In the genomic region with DNA sequence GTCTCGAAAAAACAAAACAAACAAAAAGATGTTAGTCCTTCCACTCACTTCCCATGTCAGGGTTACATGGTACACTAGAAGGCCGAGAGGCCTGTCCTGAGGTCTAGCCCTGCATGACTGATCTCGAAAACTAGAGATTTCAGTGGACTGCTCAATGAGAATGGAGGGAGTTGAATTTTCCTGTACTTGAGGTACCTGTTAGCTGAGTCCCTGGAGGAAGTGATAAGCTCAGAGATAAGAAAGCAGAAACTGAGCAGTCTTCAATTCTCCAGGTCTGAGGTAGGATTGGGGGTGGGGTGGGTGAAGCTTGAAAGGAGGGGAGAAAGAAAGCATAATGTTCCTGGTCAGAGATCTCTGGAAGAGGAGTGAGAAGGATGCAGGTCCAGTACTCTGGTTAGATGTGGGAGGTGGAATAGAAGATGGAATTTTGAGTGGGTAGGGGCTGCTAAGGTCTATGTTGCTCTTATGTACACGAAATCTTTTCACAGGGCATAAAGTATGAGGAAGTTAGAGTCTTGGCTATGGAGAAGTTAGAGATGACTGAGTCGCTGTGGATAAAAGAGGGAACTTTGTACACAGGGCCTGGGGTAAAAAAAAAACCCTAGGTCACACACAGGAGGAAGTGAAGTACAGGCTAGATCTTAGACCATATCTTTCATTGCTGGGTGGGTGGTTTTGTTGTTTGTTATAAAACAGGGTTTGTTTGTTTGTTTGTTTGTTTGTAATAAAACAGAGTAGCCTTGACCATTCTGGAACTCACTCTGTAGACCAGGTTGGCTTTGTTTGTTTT, we compare ENCODE assay signal across 13 mouse cellular contexts. TPM values are rescaled to one million over a fixed set of nuclear protein-coding genes. Genes with fewer than 3 reads are reported as not detected.
DNase-seq lines count a peak whose midpoint lies in the region; ATAC-seq and TF ChIP-seq lines count a peak whose summit lies in the region.
"Had no signal": no experiment of that assay in that cellular context is flagged by ENCODE, and none has a peak within 500 bp of the region (broad histone marks: within the 10 kb centered on the region; RNA-seq: fewer than 3 reads in every experiment).

No protein-coding gene starts in this region.

- no peak overlapping the region for H3K4me2 ChIP-seq in liver, embryonic 16.5 days (ENCODE audit: low read depth, low read length)
- H3K4me2 ChIP-seq in liver, embryonic 11.5 days: no peak overlapping the region
- H3K4me2 ChIP-seq in intestine, embryonic 16.5 days (ENCODE audit: low read depth, low read length): peak overlapping the region; percentile 14; the same call in 1 of the 2 replicates
- peak overlapping the region; percentile 27; the same call in 1 of the 2 replicates for H3K4me2 ChIP-seq in stomach, embryonic 16.5 days (ENCODE audit: low read depth, low read length)
- no peak overlapping the region for H3K4me2 ChIP-seq in forebrain, embryonic 12.5 days

- no peaks in the 10 kb centered on the region for H3K27me3 ChIP-seq in liver, embryonic 16.5 days (ENCODE audit: control insufficient read depth, insufficient read depth, low read depth, low read length)
- 0 out of 2 replicates have a peak, but pooled peaks cover 2% of the 10 kb centered on the region for H3K27me3 ChIP-seq in liver, embryonic 11.5 days (replicated peaks; ENCODE audit: control insufficient read depth, insufficient read depth, low read length)
- no peaks in the 10 kb centered on the region for H3K27me3 ChIP-seq in intestine, embryonic 16.5 days (replicated peaks; ENCODE audit: control insufficient read depth, insufficient read depth, low read length)
- H3K27me3 ChIP-seq in stomach, embryonic 16.5 days (ENCODE audit: control insufficient read depth, insufficient read depth, low read length): no peaks in the 10 kb centered on the region
- H3K27me3 ChIP-seq in forebrain, embryonic 12.5 days: peaks cover 4% of the 10 kb centered on the region; the same call in 1 of the 2 replicates

- TF ChIP-seq CTCF in bone marrow macrophage, adult 2 months (IDR thresholded peaks at IDR 0.05; ENCODE audit: low read depth, low read length): no peak

- no peak for TF ChIP-seq POLR2A in bone marrow macrophage, adult 2 months (IDR thresholded peaks at IDR 0.05; ENCODE audit: borderline replicate concordance, low read depth, low read length)

- intact Hi-C loops in left cerebral cortex, postnatal 25 days (cut with DNase I): no loop called here

- ATAC-seq in liver, embryonic 16.5 days (ENCODE audit: low read depth): no peak
- no peak for ATAC-seq in liver, embryonic 11.5 days (replicated peaks; ENCODE audit: low FRiP score)
- 0 out of 2 replicates have a peak, but pooled peaks have one; percentile 5 for ATAC-seq in intestine, embryonic 16.5 days
- no peak for ATAC-seq in stomach, embryonic 16.5 days (ENCODE audit: insufficient read depth, low FRiP score)
- no peak for ATAC-seq in forebrain, embryonic 12.5 days (ENCODE audit: low FRiP score)
- ATAC-seq: midbrain, embryonic 16.5 days had no signal

- no peak for DNase-seq in liver, embryonic 11.5 days (ENCODE audit: low spot score)
- DNase-seq in left cerebral cortex, postnatal 25 days (ENCODE audit: low spot score in 2 of 2): no peak
- DNase-seq: embryo, embryonic 11 days; right cerebral cortex, postnatal 25 days had no signal

- H3K36me3 ChIP-seq in liver, embryonic 16.5 days (ENCODE audit: control insufficient read depth, insufficient read depth): peaks cover 6% of the 10 kb centered on the region; the same call in 1 of the 2 replicates
- H3K36me3 ChIP-seq in liver, embryonic 11.5 days (ENCODE audit: control insufficient read depth, insufficient read depth, low read length): no peaks in the 10 kb centered on the region
- H3K36me3 ChIP-seq in intestine, embryonic 16.5 days (ENCODE audit: control insufficient read depth, insufficient read depth, low read length): peaks cover 16% of the 10 kb centered on the region
- H3K36me3 ChIP-seq in stomach, embryonic 16.5 days (ENCODE audit: control insufficient read depth, insufficient read depth, low read length): peaks cover 42% of the 10 kb centered on the region
- H3K36me3 ChIP-seq in forebrain, embryonic 12.5 days (replicated peaks): peaks cover 35% of the 10 kb centered on the region
- H3K36me3 ChIP-seq: G1E had no signal

- H3K9ac ChIP-seq in liver, embryonic 16.5 days (ENCODE audit: low read depth, low read length): no peak overlapping the region
- H3K9ac ChIP-seq in liver, embryonic 11.5 days (ENCODE audit: low read depth, low read length): no peak overlapping the region
- H3K9ac ChIP-seq in intestine, embryonic 16.5 days (ENCODE audit: low read depth, low read length): no peak overlapping the region
- no peak overlapping the region for H3K9ac ChIP-seq in stomach, embryonic 16.5 days (ENCODE audit: low read length)
- no peak overlapping the region for H3K9ac ChIP-seq in forebrain, embryonic 12.5 days

- 28% methylated on average over 5 of the region's 5 CpGs for WGBS in liver, embryonic 16.5 days (ENCODE audit: insufficient replicate concordance)
- 58% methylated on average over 5 of the region's 5 CpGs for WGBS in liver, embryonic 11.5 days
- WGBS in intestine, embryonic 16.5 days: 74% methylated on average over 5 of the region's 5 CpGs
- 62% methylated on average over 5 of the region's 5 CpGs for WGBS in stomach, embryonic 16.5 days
- WGBS in forebrain, embryonic 12.5 days: 94% methylated on average over 5 of the region's 5 CpGs

- peak overlapping the region; percentile 53; the same call in 1 of the 2 replicates for H3K27ac ChIP-seq in liver, embryonic 16.5 days (ENCODE audit: low read length)
- H3K27ac ChIP-seq in liver, embryonic 11.5 days (ENCODE audit: low read depth, low read length): no peak overlapping the region
- peak overlapping the region; percentile 77 for H3K27ac ChIP-seq in bone marrow macrophage, adult 2 months (ENCODE audit: insufficient read depth, low read depth, low read length)
- peak overlapping the region; percentile 74 for H3K27ac ChIP-seq in intestine, embryonic 16.5 days (ENCODE audit: low read length)
- H3K27ac ChIP-seq in stomach, embryonic 16.5 days (ENCODE audit: low read length): peak overlapping the region; percentile 76
- H3K27ac ChIP-seq in forebrain, embryonic 12.5 days: no peak overlapping the region
- H3K27ac ChIP-seq: heart, embryonic 10.5 days had no signal

- peaks cover 5% of the 10 kb centered on the region for H3K4me1 ChIP-seq in liver, embryonic 16.5 days (ENCODE audit: control insufficient read depth, low read depth, low read length)
- peaks cover 13% of the 10 kb centered on the region for H3K4me1 ChIP-seq in liver, embryonic 11.5 days (replicated peaks; ENCODE audit: control insufficient read depth, insufficient read depth, low read length)
- peaks cover 51% of the 10 kb centered on the region for H3K4me1 ChIP-seq in bone marrow macrophage, adult 2 months (ENCODE audit: control insufficient read depth, insufficient read depth, low read length)
- peaks cover 29% of the 10 kb centered on the region for H3K4me1 ChIP-seq in intestine, embryonic 16.5 days (ENCODE audit: control insufficient read depth, insufficient read depth, low read length)
- peaks cover 65% of the 10 kb centered on the region for H3K4me1 ChIP-seq in stomach, embryonic 16.5 days (ENCODE audit: control insufficient read depth, insufficient read depth, low read length)
- peaks cover 17% of the 10 kb centered on the region for H3K4me1 ChIP-seq in forebrain, embryonic 12.5 days

- no peak overlapping the region for H3K4me3 ChIP-seq in liver, embryonic 16.5 days (ENCODE audit: low read depth, low read length)
- H3K4me3 ChIP-seq in liver, embryonic 11.5 days (ENCODE audit: low read depth, low read length): no peak overlapping the region
- no peak overlapping the region; the same call in 1 of the 2 replicates for H3K4me3 ChIP-seq in bone marrow macrophage, adult 2 months (ENCODE audit: insufficient read depth, low read length)
- H3K4me3 ChIP-seq in intestine, embryonic 16.5 days (ENCODE audit: low read length): no peak overlapping the region
- H3K4me3 ChIP-seq in stomach, embryonic 16.5 days (replicated peaks; ENCODE audit: low read length): no peak overlapping the region
- H3K4me3 ChIP-seq in forebrain, embryonic 12.5 days (replicated peaks): no peak overlapping the region
- H3K4me3 ChIP-seq: heart, embryonic 10.5 days had no signal

- no peaks in the 10 kb centered on the region for H3K9me3 ChIP-seq in liver, embryonic 16.5 days (replicated peaks; ENCODE audit: control insufficient read depth, low read length)
- no peaks in the 10 kb centered on the region for H3K9me3 ChIP-seq in liver, embryonic 11.5 days (ENCODE audit: control insufficient read depth, low read length)
- no peaks in the 10 kb centered on the region for H3K9me3 ChIP-seq in intestine, embryonic 16.5 days (ENCODE audit: control insufficient read depth, low read length)
- H3K9me3 ChIP-seq in stomach, embryonic 16.5 days (replicated peaks; ENCODE audit: control insufficient read depth, low read length): no peaks in the 10 kb centered on the region
- H3K9me3 ChIP-seq in forebrain, embryonic 12.5 days: no peaks in the 10 kb centered on the region
- H3K9me3 ChIP-seq: heart, embryonic 10.5 days had no signal

RNA-seq across cellular contexts. Expression of a gene that starts 6.5 kb away (rescaled TPM):
- polyA plus RNA-seq in liver, embryonic 16.5 days (2015; fragmentation: Nextera tagmentation; extraction: Ambion mirVana): 0.68 TPM in 1 of 2 replicates, not detected in the other
- not detected in 2 replicates for polyA plus RNA-seq in liver, embryonic 11.5 days (2014; fragmentation: Nextera tagmentation; extraction: Ambion mirVana)
- polyA plus RNA-seq in bone marrow macrophage, adult 2 months (2012; ENCODE audit: insufficient read depth, insufficient read length, missing spikeins): 1.6 and 4.7 TPM in 2 replicates
- 0.16 and 0.28 TPM in 2 replicates for polyA plus RNA-seq in intestine, embryonic 16.5 days (2015; fragmentation: Nextera tagmentation; extraction: Ambion mirVana)
- polyA plus RNA-seq in stomach, embryonic 16.5 days (2015; fragmentation: Nextera tagmentation; extraction: Ambion mirVana): 0.32 and 1.1 TPM in 2 replicates
- 100 to 1,000 TPM; 265 to 294 TPM for total RNA-seq in left cerebral cortex, postnatal 25 days (2021)
- polyA plus RNA-seq in forebrain, embryonic 12.5 days (2016; fragmentation: Nextera tagmentation; extraction: Ambion mirVana): 0.73 and 2.4 TPM in 2 replicates
- polyA plus RNA-seq: G1E had no signal

RNA-seq across cellular contexts. Expression of a gene that starts 6.6 kb away (rescaled TPM):
- 41.4 and 55.1 TPM in 2 replicates for polyA plus RNA-seq in liver, embryonic 16.5 days (2015; fragmentation: Nextera tagmentation; extraction: Ambion mirVana)
- polyA plus RNA-seq in liver, embryonic 11.5 days (2014; fragmentation: Nextera tagmentation; extraction: Ambion mirVana): 31.3 and 32.7 TPM in 2 replicates
- polyA plus RNA-seq in bone marrow macrophage, adult 2 months (2012; ENCODE audit: insufficient read depth, insufficient read length, missing spikeins): 256 and 280 TPM in 2 replicates
- polyA plus RNA-seq in intestine, embryonic 16.5 days (2015; fragmentation: Nextera tagmentation; extraction: Ambion mirVana): 141 and 148 TPM in 2 replicates
- 170 and 217 TPM in 2 replicates for polyA plus RNA-seq in stomach, embryonic 16.5 days (2015; fragmentation: Nextera tagmentation; extraction: Ambion mirVana)
- 10 to 100 TPM; 68.0 to 83.2 TPM for total RNA-seq in left cerebral cortex, postnatal 25 days (2021)
- 21.3 and 23.2 TPM in 2 replicates for polyA plus RNA-seq in forebrain, embryonic 12.5 days (2016; fragmentation: Nextera tagmentation; extraction: Ambion mirVana)
- polyA plus RNA-seq: G1E had no signal

RNA-seq across cellular contexts. Expression of a gene that starts 37.2 kb away (rescaled TPM):
- polyA plus RNA-seq in liver, embryonic 16.5 days (2015; fragmentation: Nextera tagmentation; extraction: Ambion mirVana): not detected in 2 replicates
- 0.29 and 0.42 TPM in 2 replicates for polyA plus RNA-seq in liver, embryonic 11.5 days (2014; fragmentation: Nextera tagmentation; extraction: Ambion mirVana)
- polyA plus RNA-seq in bone marrow macrophage, adult 2 months (2012; ENCODE audit: insufficient read depth, insufficient read length, missing spikeins): 0.48 TPM in 1 of 2 replicates, not detected in the other
- 0.53 and 1.1 TPM in 2 replicates for polyA plus RNA-seq in intestine, embryonic 16.5 days (2015; fragmentation: Nextera tagmentation; extraction: Ambion mirVana)
- 0.96 and 1.4 TPM in 2 replicates for polyA plus RNA-seq in stomach, embryonic 16.5 days (2015; fragmentation: Nextera tagmentation; extraction: Ambion mirVana)
- total RNA-seq in left cerebral cortex, postnatal 25 days (2021): 100 to 1,000 TPM; 169 to 180 TPM
- 3.9 and 4.0 TPM in 2 replicates for polyA plus RNA-seq in forebrain, embryonic 12.5 days (2016; fragmentation: Nextera tagmentation; extraction: Ambion mirVana)
- polyA plus RNA-seq: G1E had no signal

RNA-seq across cellular contexts. Expression of a gene that starts 46.0 kb away (rescaled TPM):
- 0.46 and 0.57 TPM in 2 replicates for polyA plus RNA-seq in liver, embryonic 16.5 days (2015; fragmentation: Nextera tagmentation; extraction: Ambion mirVana)
- 0.06 and 0.07 TPM in 2 replicates for polyA plus RNA-seq in liver, embryonic 11.5 days (2014; fragmentation: Nextera tagmentation; extraction: Ambion mirVana)
- polyA plus RNA-seq in bone marrow macrophage, adult 2 months (2012; ENCODE audit: insufficient read depth, insufficient read length, missing spikeins): not detected in 2 replicates
- 0.01 TPM in 1 of 2 replicates, not detected in the other for polyA plus RNA-seq in intestine, embryonic 16.5 days (2015; fragmentation: Nextera tagmentation; extraction: Ambion mirVana)
- 0.05 and 0.15 TPM in 2 replicates for polyA plus RNA-seq in stomach, embryonic 16.5 days (2015; fragmentation: Nextera tagmentation; extraction: Ambion mirVana)
- total RNA-seq in left cerebral cortex, postnatal 25 days (2021): under 1 TPM in 1 of 2 experiments, not detected in 1; 0.07 TPM
- not detected in 2 replicates for polyA plus RNA-seq in forebrain, embryonic 12.5 days (2016; fragmentation: Nextera tagmentation; extraction: Ambion mirVana)
- polyA plus RNA-seq: G1E; heart, embryonic 10.5 days; large intestine, adult 2 months; midbrain, embryonic 16.5 days had no signal

Comparison
In these comparisons a context has a peak if more than half of its experiments do, and no peak if none do; other contexts are left out.
1. H3K27ac ChIP-seq: peak in liver, embryonic 16.5 days (single experiment), bone marrow macrophage, adult 2 months (single experiment), intestine, embryonic 16.5 days (single experiment) and stomach, embryonic 16.5 days (single experiment); none in liver, embryonic 11.5 days (single experiment) and forebrain, embryonic 12.5 days (single experiment).
2. H3K4me2 ChIP-seq: peak in intestine, embryonic 16.5 days (single experiment) and stomach, embryonic 16.5 days (single experiment); none in liver, embryonic 16.5 days (single experiment), liver, embryonic 11.5 days (single experiment) and forebrain, embryonic 12.5 days (single experiment).